Mouse (Mus musculus): ENCODE results near the gene Olfr1309. TPM values are rescaled to one million over a fixed set of nuclear protein-coding genes. Genes with fewer than 3 reads are reported as not detected.

The Olfr1309 gene
- not detected for total RNA-seq (2023)

GRCm38 (mm10) chr2:111990181-111990580 lies at the start of gene Olfr1309:
TSS of gene Olfr1309 (minus strand) at chr2:111990281.

DNA sequence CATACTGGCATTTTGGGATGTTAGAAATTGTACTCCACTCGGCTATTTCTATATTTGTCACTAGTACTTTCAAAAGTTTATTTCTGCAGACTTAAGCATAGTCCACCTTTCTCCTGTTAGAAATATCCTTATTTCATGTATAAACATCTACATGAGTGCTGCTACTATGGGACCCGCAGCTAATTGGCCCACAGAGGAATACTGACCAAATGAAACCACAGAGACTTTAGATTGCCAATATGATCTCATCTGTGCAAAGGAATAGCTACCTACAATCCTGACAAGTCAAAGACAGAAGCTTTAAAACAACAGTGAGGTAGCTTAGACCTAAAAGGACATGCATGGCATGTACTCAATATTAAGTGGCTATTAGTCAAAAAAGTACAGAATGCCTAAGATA lies 34.2 kb upstream of the Olfr1309 start, which contains the start of gene Olfr1311:
Gene Olfr1311, minus strand, starts transcription at position 101 of the 400 bp plus-strand sequence.

GRCm38 (mm10) chr2:112012608-112013007 lies 22.5 kb upstream of the Olfr1309 start, which contains the start of gene Olfr1310:
TSS of gene Olfr1310 (minus strand) at chr2:112012708.

GRCm38 (mm10) chr2:111964844-111965243 lies 25.2 kb downstream of the Olfr1309 start, which contains the start of gene Olfr1308:
TSS of gene Olfr1308 (minus strand) at chr2:111964944.

GRCm38 (mm10) chr2:111949340-111949739 lies 40.7 kb downstream of the Olfr1309 start, which contains the start of gene Olfr1307:
TSS of gene Olfr1307 (minus strand) at chr2:111949440.

Other genes starting within 250 kb of the Olfr1309 start
- gene Olfr1301, start 239.3 kb downstream of the Olfr1309 start, total RNA-seq (2023) = not detected
- gene Olfr1302, start 212.9 kb downstream of the Olfr1309 start, total RNA-seq (2023) = not detected
- gene Olfr1303, start 169.9 kb downstream of the Olfr1309 start, total RNA-seq (2023) = not detected
- not detected for gene Olfr1305, start 113.1 kb downstream of the Olfr1309 start, total RNA-seq (2023)
- not detected for gene Olfr1306, start 74.0 kb downstream of the Olfr1309 start, total RNA-seq (2023)
- gene Olfr1307, start 40.8 kb downstream of the Olfr1309 start, total RNA-seq (2023) = 0.12 TPM
- not detected for gene Olfr1308, start 25.3 kb downstream of the Olfr1309 start, total RNA-seq (2023)
- not detected for gene Olfr1310, start 22.4 kb upstream of the Olfr1309 start, total RNA-seq (2023)
- gene Olfr1311, start 34.1 kb upstream of the Olfr1309 start, total RNA-seq (2023) = not detected
- not detected for gene Olfr1312, start 60.0 kb upstream of the Olfr1309 start, total RNA-seq (2023)
- not detected for gene Olfr1313, start 87.6 kb upstream of the Olfr1309 start, total RNA-seq (2023)
- gene Olfr1314, start 106.5 kb upstream of the Olfr1309 start, total RNA-seq (2023) = not detected
- gene Olfr1315-ps1, start 125.2 kb upstream of the Olfr1309 start, total RNA-seq (2023) = not detected
- not detected for gene Olfr1316, start 144.7 kb upstream of the Olfr1309 start, total RNA-seq (2023)
- gene Olfr1317, start 150.0 kb upstream of the Olfr1309 start, total RNA-seq (2023) = not detected
- gene Olfr1318, start 163.9 kb upstream of the Olfr1309 start, total RNA-seq (2023) = not detected
- 43.4 TPM for gene Lpcat4, start 249.2 kb upstream of the Olfr1309 start, total RNA-seq (2023)

All from CD4-positive naive resting alpha-beta T cell, adult 76 days (primary cell).